Mouse (Mus musculus) myocyte (in vitro differentiated cells): Measurements from ENCODE around the gene Slc12a8.

Experiments used
- CEBPB ChIP-seq: IDR thresholded peaks from 2 replicates; pipeline ENCODE4 v1.6.1; 2011; ENCODE audit warnings: mild to moderate bottlenecking, moderate library complexity; ENCODE audit not compliant: poor library complexity, insufficient read depth, severe bottlenecking
- E2F4 ChIP-seq: IDR thresholded peaks from one replicate; pipeline ENCODE4 v1.6.1; 2011; ENCODE audit warnings: mild to moderate bottlenecking, control low read depth, moderate library complexity; ENCODE audit not compliant: insufficient read depth
- MAX ChIP-seq: IDR thresholded peaks from one replicate; pipeline ENCODE4 v1.6.1; 2011; ENCODE audit warnings: low read depth, mild to moderate bottlenecking, control low read depth
- MYOG ChIP-seq, 3 experiments: IDR thresholded peaks; one replicate each; pipeline ENCODE4 v1.6.1; 2011; ENCODE audit warnings: control low read depth in 2 of 3, low read depth in 2 of 3, mild to moderate bottlenecking in 2 of 3; ENCODE audit not compliant: insufficient read length in 2 of 3, control insufficient read depth in 1 of 3, insufficient read depth in 1 of 3
- POLR2A ChIP-seq: IDR thresholded peaks from one replicate; pipeline ENCODE4 v1.6.1; 2011; ENCODE audit warnings: low read depth, mild to moderate bottlenecking, control low read depth, moderate library complexity; ENCODE audit not compliant: insufficient read length
- REST ChIP-seq: IDR thresholded peaks from one replicate; pipeline ENCODE4 v1.6.1; 2011; ENCODE audit warnings: mild to moderate bottlenecking, control low read depth, moderate library complexity; ENCODE audit not compliant: insufficient read depth, insufficient read length
- TCF12 ChIP-seq: IDR thresholded peaks from one replicate; pipeline ENCODE4 v1.6.1; 2011; ENCODE audit warnings: mild to moderate bottlenecking, control low read depth; ENCODE audit not compliant: poor library complexity, insufficient read depth, severe bottlenecking
- USF1 ChIP-seq: IDR thresholded peaks from one replicate; pipeline ENCODE4 v1.6.1; 2011; ENCODE audit warnings: low read depth, mild to moderate bottlenecking, control low read depth, moderate library complexity

GRCm38 (mm10) chr16:33683206-33684161 lies 166.4 kb downstream of the Slc12a8 start:
- TF ChIP-seq TCF12 (no peak), POLR2A (no peak), MAX (no peak), CEBPB (no peak), USF1 (no peak), E2F4 (no peak), REST (no peak), MYOG (IDR thresholded peaks at IDR 0.05; ENCODE audit: control insufficient read depth in 1 of 3, insufficient read depth in 1 of 3, insufficient read length in 2 of 3, low read depth in 2 of 3) (no peak)
